Comparison of ENCODE assay signal across 7 mouse cellular contexts in genomic region chr6:87152461-87153230, GRCm38 (mm10). TPM values are rescaled to one million over a fixed set of nuclear protein-coding genes. Genes with fewer than 3 reads are reported as not detected.
DNase-seq lines count a peak whose midpoint lies in the region; ATAC-seq and TF ChIP-seq lines count a peak whose summit lies in the region.

No protein-coding gene starts in this region.

- no peaks in the 10 kb centered on the region for H3K27me3 ChIP-seq in liver, embryonic 11.5 days (replicated peaks; ENCODE audit: control insufficient read depth, insufficient read depth, low read length)
- no peaks in the 10 kb centered on the region for H3K27me3 ChIP-seq in small intestine, adult 2 months (ENCODE audit: control insufficient read depth, insufficient read depth, low read length)
- no peaks in the 10 kb centered on the region for H3K27me3 ChIP-seq in midbrain, embryonic 10.5 days (ENCODE audit: low read depth, poor library complexity, severe bottlenecking)

- no peaks in the 10 kb centered on the region for H3K9me3 ChIP-seq in liver, embryonic 11.5 days (ENCODE audit: control insufficient read depth, low read length)
- H3K9me3 ChIP-seq in midbrain, embryonic 10.5 days (replicated peaks), result no peaks in the 10 kb centered on the region

- peak overlapping the region; percentile 8; the same call in 1 of the 2 replicates for H3K27ac ChIP-seq in liver, embryonic 11.5 days (ENCODE audit: low read depth, low read length)
- H3K27ac ChIP-seq in small intestine, adult 2 months (ENCODE audit: insufficient read depth, low read depth, low read length), result peak overlapping the region; percentile 56
- no peak overlapping the region; the same call in 1 of the 2 replicates for H3K27ac ChIP-seq in midbrain, embryonic 10.5 days (replicated peaks)

- peak; percentile 63 for DNase-seq in gastrocnemius, postnatal 14 days
- DNase-seq in liver, embryonic 11.5 days (ENCODE audit: low spot score), result peak; percentile 40
- no peak for DNase-seq in midbrain, embryonic 10.5 days (ENCODE audit: low spot score)
- DNase-seq in ovary, adult 18-20 months (ENCODE audit: low spot score), result no peak
- DNase-seq in embryo, embryonic 11 days, result no peak

- TF ChIP-seq POLR2A in small intestine, adult 2 months (IDR thresholded peaks at IDR 0.05; ENCODE audit: low read depth, low read length), result no peak

- 43% methylated on average over 21 of the region's 21 CpGs for WGBS in liver, embryonic 11.5 days
- 57% methylated on average over 21 of the region's 21 CpGs for WGBS in small intestine, adult 2 months
- WGBS in midbrain, embryonic 10.5 days, result 85% methylated on average over 21 of the region's 21 CpGs

- H3K9ac ChIP-seq in liver, embryonic 11.5 days (ENCODE audit: low read depth, low read length), result peak overlapping the region; percentile 49

- no peak for TF ChIP-seq CTCF in small intestine, adult 2 months (IDR thresholded peaks at IDR 0.05; ENCODE audit: extremely low read depth, insufficient read length, insufficient replicate concordance, low read depth, low read length)

- no peak overlapping the region for H3K4me3 ChIP-seq in liver, embryonic 11.5 days (ENCODE audit: low read depth, low read length)
- no peak overlapping the region for H3K4me3 ChIP-seq in small intestine, adult 2 months (ENCODE audit: low read depth, low read length)
- H3K4me3 ChIP-seq in midbrain, embryonic 10.5 days, result no peak overlapping the region

- H3K36me3 ChIP-seq in liver, embryonic 11.5 days (ENCODE audit: control insufficient read depth, insufficient read depth, low read length), result no peaks in the 10 kb centered on the region
- no peaks in the 10 kb centered on the region for H3K36me3 ChIP-seq in small intestine, adult 2 months (ENCODE audit: control insufficient read depth, insufficient read depth, low read length)
- H3K36me3 ChIP-seq in midbrain, embryonic 10.5 days, result no peaks in the 10 kb centered on the region

- peak overlapping the region; percentile 46 for H3K4me2 ChIP-seq in liver, embryonic 11.5 days

- H3K4me1 ChIP-seq in liver, embryonic 11.5 days (replicated peaks; ENCODE audit: control insufficient read depth, insufficient read depth, low read length), result peaks cover 7% of the 10 kb centered on the region; the same call in 1 of the 2 replicates
- peaks cover 4% of the 10 kb centered on the region; the same call in 1 of the 2 replicates for H3K4me1 ChIP-seq in small intestine, adult 2 months (ENCODE audit: control insufficient read depth, insufficient read depth, insufficient read length, low read length)
- peaks cover 4% of the 10 kb centered on the region; the same call in 1 of the 2 replicates for H3K4me1 ChIP-seq in midbrain, embryonic 10.5 days

- intact Hi-C loops in gastrocnemius, postnatal 14 days (cut with DNase I; ENCODE audit: low total_unique reads), result no loop called here

- ATAC-seq in activated CD4-positive, CD25-positive, alpha-beta regulatory T cell, adult 4 months, result peak; percentile 94
- peak; percentile 93 for ATAC-seq in liver, embryonic 11.5 days (replicated peaks; ENCODE audit: low FRiP score)

RNA-seq across cellular contexts. Expression of gene D6Ertd527e, which starts 48.1 kb away (rescaled TPM):
- under 1 TPM; 0.25 to 0.70 TPM for polyA plus RNA-seq in activated CD4-positive, CD25-positive, alpha-beta regulatory T cell, adult 4 months (2017; shearing (Covaris generic))
- not detected for total RNA-seq in gastrocnemius, postnatal 14 days (2021)
- 0.19 and 0.43 TPM in 2 replicates for polyA plus RNA-seq in liver, embryonic 11.5 days (2014; fragmentation: Nextera tagmentation; extraction: Ambion mirVana)
- polyA plus RNA-seq in small intestine, adult 2 months (2012; rRNA removed), result 2.8 and 4.2 TPM in 2 replicates
- 0.11 and 0.20 TPM in 2 replicates for polyA plus RNA-seq in midbrain, embryonic 10.5 days (2016; fragmentation: Nextera tagmentation; extraction: Ambion mirVana)

Comparison
In these comparisons a context has a peak if more than half of its experiments do, and no peak if none do; other contexts are left out.
1. DNase-seq: peak in gastrocnemius, postnatal 14 days (single experiment) and liver, embryonic 11.5 days (single experiment); none in midbrain, embryonic 10.5 days (single experiment), ovary, adult 18-20 months (single experiment) and embryo, embryonic 11 days (single experiment).